In genomic region chr4:147969337-147969736, GRCm38 (mm10) we compare ENCODE assay signal across 37 mouse cellular contexts. TPM values are rescaled to one million over a fixed set of nuclear protein-coding genes. Genes with fewer than 3 reads are reported as not detected.
DNase-seq lines count a peak whose midpoint lies in the region; ATAC-seq and TF ChIP-seq lines count a peak whose summit lies in the region.
"Had no signal": no experiment of that assay in that cellular context is flagged by ENCODE, and none has a peak within 500 bp of the region (broad histone marks: within the 10 kb centered on the region; RNA-seq: fewer than 3 reads in every experiment).

No protein-coding gene starts in this region.

- H3K27me3 ChIP-seq in heart, embryonic 10.5 days (ENCODE audit: insufficient read depth, poor library complexity, severe bottlenecking): peaks cover 12% of the 10 kb centered on the region
- peaks cover 38% of the 10 kb centered on the region for H3K27me3 ChIP-seq in heart, embryonic 12.5 days (replicated peaks)
- H3K27me3 ChIP-seq in heart, postnatal 0 days (ENCODE audit: control insufficient read depth, insufficient read depth, low read length): no peaks in the 10 kb centered on the region
- H3K27me3 ChIP-seq in kidney, embryonic 14.5 days (ENCODE audit: control insufficient read depth, insufficient read depth, low read length): no peaks in the 10 kb centered on the region
- no peaks in the 10 kb centered on the region for H3K27me3 ChIP-seq in cerebellum, adult 2 months (ENCODE audit: control insufficient read depth, insufficient read depth, low read length)
- H3K27me3 ChIP-seq: embryonic facial prominence, embryonic 12.5 days; hindbrain, embryonic 15.5 days; kidney, embryonic 15.5 days; limb, embryonic 13.5 days; neural tube, embryonic 15.5 days had no signal

- no peak overlapping the region for H3K9ac ChIP-seq in heart, embryonic 12.5 days
- peak overlapping the region; percentile 39; the same call in 1 of the 2 replicates for H3K9ac ChIP-seq in heart, postnatal 0 days (replicated peaks; ENCODE audit: low read depth, low read length)
- no peak overlapping the region for H3K9ac ChIP-seq in kidney, embryonic 14.5 days (ENCODE audit: low read depth, low read length)
- H3K9ac ChIP-seq: embryonic facial prominence, embryonic 12.5 days; hindbrain, embryonic 15.5 days; kidney, embryonic 15.5 days; limb, embryonic 13.5 days; liver, embryonic 14.5 days; lung, embryonic 14.5 days; midbrain, embryonic 15.5 days; neural tube, embryonic 15.5 days had no signal

- TF ChIP-seq EP300 in heart, postnatal 0 days (IDR thresholded peaks at IDR 0.05; ENCODE audit: low read depth): peak; percentile 66; the same call in 1 of the 2 replicates

- peak; percentile 77 for ATAC-seq in heart, embryonic 12.5 days (ENCODE audit: insufficient number of reproducible peaks, low FRiP score)
- peak; percentile 88 for ATAC-seq in heart, postnatal 0 days (ENCODE audit: insufficient read depth, low read depth)
- no peak for ATAC-seq in kidney, embryonic 14.5 days (ENCODE audit: low FRiP score, low TSS enrichment)
- ATAC-seq: forebrain, embryonic 14.5 days; inflammation-experienced regulatory T-cells, adult 6 months; midbrain, embryonic 15.5 days had no signal

- peaks cover 33% of the 10 kb centered on the region for H3K4me1 ChIP-seq in heart, embryonic 10.5 days
- peaks cover 37% of the 10 kb centered on the region for H3K4me1 ChIP-seq in heart, embryonic 12.5 days (replicated peaks)
- peaks cover 24% of the 10 kb centered on the region; the same call in 1 of the 2 replicates for H3K4me1 ChIP-seq in heart, postnatal 0 days (ENCODE audit: control insufficient read depth, insufficient read depth)
- no peaks in the 10 kb centered on the region for H3K4me1 ChIP-seq in kidney, embryonic 14.5 days (ENCODE audit: control insufficient read depth, insufficient read depth, low read length)
- no peaks in the 10 kb centered on the region for H3K4me1 ChIP-seq in cerebellum, adult 2 months (ENCODE audit: control insufficient read depth, insufficient read depth, low read length)
- H3K4me1 ChIP-seq: embryonic facial prominence, embryonic 12.5 days; hindbrain, embryonic 15.5 days; kidney, embryonic 15.5 days; limb, embryonic 13.5 days; midbrain, embryonic 10.5 days; midbrain, embryonic 15.5 days; neural tube, embryonic 15.5 days had no signal

- intact Hi-C loops in heart, postnatal 36 days (cut with DNase I): no loop called here

- peak; percentile 94 for DNase-seq in heart, embryonic 10.5 days (ENCODE audit: low spot score)
- no peak for DNase-seq in heart, postnatal 36 days
- DNase-seq in heart, postnatal 0 days (ENCODE audit: low spot score): peak; percentile 90
- DNase-seq in adrenal gland, postnatal 36 days: no peak
- DNase-seq in cerebellum, adult 2 months: no peak
- DNase-seq: adrenal gland, adult 8-10 months; cerebellum, adult 9-10 months; embryo, embryonic 11 days; gastrocnemius, adult 2 months; gastrocnemius, postnatal 36 days; kidney, adult 11 months; lung, embryonic 14.5 days; retina, postnatal 1 day; right cerebral cortex, postnatal 14 days; thymus, postnatal 14 days had no signal

- 6% methylated on average over 9 of the region's 9 CpGs for WGBS in heart, embryonic 10.5 days
- WGBS in heart, embryonic 12.5 days: 6% methylated on average over 9 of the region's 9 CpGs
- WGBS in heart, postnatal 0 days: 5% methylated on average over 9 of the region's 9 CpGs
- 61% methylated on average over 9 of the region's 9 CpGs for WGBS in kidney, embryonic 14.5 days
- 23% methylated on average over 9 of the region's 9 CpGs for WGBS in cerebellum, adult 2 months

- no peak for TF ChIP-seq CTCF in heart, postnatal 0 days (IDR thresholded peaks at IDR 0.05; ENCODE audit: low read depth)
- TF ChIP-seq CTCF in cerebellum, adult 2 months (IDR thresholded peaks at IDR 0.05; ENCODE audit: borderline replicate concordance, insufficient read depth, low read depth, low read length): no peak

- no peak for TF ChIP-seq POLR2A in cerebellum, adult 2 months (IDR thresholded peaks at IDR 0.05; ENCODE audit: borderline replicate concordance, insufficient read depth, low read length)

- H3K4me2 ChIP-seq in heart, embryonic 12.5 days: peak overlapping the region; percentile 59
- peak overlapping the region; percentile 50 for H3K4me2 ChIP-seq in heart, postnatal 0 days (ENCODE audit: low read depth, low read length)
- H3K4me2 ChIP-seq in kidney, embryonic 14.5 days (replicated peaks; ENCODE audit: low read depth, low read length): no peak overlapping the region
- H3K4me2 ChIP-seq: embryonic facial prominence, embryonic 12.5 days; hindbrain, embryonic 15.5 days; kidney, embryonic 15.5 days; limb, embryonic 13.5 days; lung, embryonic 14.5 days; midbrain, embryonic 15.5 days; neural tube, embryonic 15.5 days had no signal

- peak overlapping the region; percentile 80 for H3K27ac ChIP-seq in heart, embryonic 10.5 days
- peak overlapping the region; percentile 88 for H3K27ac ChIP-seq in heart, embryonic 12.5 days (ENCODE audit: poor library complexity, severe bottlenecking)
- H3K27ac ChIP-seq in heart, postnatal 0 days (ENCODE audit: low read depth): peak overlapping the region; percentile 94
- no peak overlapping the region for H3K27ac ChIP-seq in kidney, embryonic 14.5 days (ENCODE audit: low read depth, low read length)
- no peak overlapping the region for H3K27ac ChIP-seq in cerebellum, adult 2 months (ENCODE audit: insufficient read depth, low read length)
- H3K27ac ChIP-seq: embryonic facial prominence, embryonic 12.5 days; gastrocnemius, adult 2 months; hindbrain, embryonic 15.5 days; kidney, embryonic 15.5 days; left cerebral cortex, adult 2 months; limb, embryonic 13.5 days; liver, embryonic 14.5 days; midbrain, embryonic 10.5 days; midbrain, embryonic 15.5 days; neural tube, embryonic 15.5 days had no signal

- no peaks in the 10 kb centered on the region for H3K36me3 ChIP-seq in heart, embryonic 10.5 days
- no peaks in the 10 kb centered on the region for H3K36me3 ChIP-seq in heart, embryonic 12.5 days
- no peaks in the 10 kb centered on the region for H3K36me3 ChIP-seq in heart, postnatal 0 days (replicated peaks; ENCODE audit: control insufficient read depth, insufficient read depth, low read length)
- H3K36me3 ChIP-seq in kidney, embryonic 14.5 days (ENCODE audit: control insufficient read depth, insufficient read depth, low read length): no peaks in the 10 kb centered on the region
- H3K36me3 ChIP-seq: embryonic facial prominence, embryonic 12.5 days; hindbrain, embryonic 15.5 days; kidney, embryonic 15.5 days; limb, embryonic 13.5 days; midbrain, embryonic 10.5 days; midbrain, embryonic 15.5 days; neural tube, embryonic 15.5 days had no signal

- no peaks in the 10 kb centered on the region for H3K9me3 ChIP-seq in heart, embryonic 10.5 days
- H3K9me3 ChIP-seq in heart, embryonic 12.5 days (replicated peaks): no peaks in the 10 kb centered on the region
- no peaks in the 10 kb centered on the region for H3K9me3 ChIP-seq in heart, postnatal 0 days (replicated peaks; ENCODE audit: control insufficient read depth, low read length)
- H3K9me3 ChIP-seq in kidney, embryonic 14.5 days (ENCODE audit: control insufficient read depth, low read length): no peaks in the 10 kb centered on the region
- H3K9me3 ChIP-seq: embryonic facial prominence, embryonic 12.5 days; hindbrain, embryonic 15.5 days; kidney, embryonic 15.5 days; limb, embryonic 13.5 days; midbrain, embryonic 10.5 days; midbrain, embryonic 15.5 days; neural tube, embryonic 15.5 days had no signal

- H3K4me3 ChIP-seq in heart, embryonic 10.5 days: peak overlapping the region; percentile 41
- 0 out of 2 replicates have a peak overlapping the region, but pooled peaks have one; percentile 0 for H3K4me3 ChIP-seq in heart, embryonic 12.5 days
- peak overlapping the region; percentile 13; the same call in 1 of the 2 replicates for H3K4me3 ChIP-seq in heart, postnatal 0 days (ENCODE audit: low read depth, low read length)
- no peak overlapping the region for H3K4me3 ChIP-seq in kidney, embryonic 14.5 days (ENCODE audit: low read length)
- H3K4me3 ChIP-seq in cerebellum, adult 2 months (replicated peaks; ENCODE audit: insufficient read depth, low read depth, low read length): no peak overlapping the region
- H3K4me3 ChIP-seq: embryonic facial prominence, embryonic 12.5 days; gastrocnemius, adult 2 months; hindbrain, embryonic 15.5 days; kidney, embryonic 15.5 days; left cerebral cortex, adult 2 months; limb, embryonic 13.5 days; midbrain, embryonic 10.5 days; midbrain, embryonic 15.5 days; neural tube, embryonic 15.5 days had no signal

RNA-seq across cellular contexts. Expression of gene Nppb, which starts 16.3 kb away (rescaled TPM):
- polyA plus RNA-seq in heart, embryonic 10.5 days (2016; fragmentation: Nextera tagmentation; extraction: Ambion mirVana): 124 and 308 TPM in 2 replicates
- 100 to 1,000 TPM in 1 of 2 experiments, 10 to 100 TPM in 1; 93.0 to 227 TPM for total RNA-seq in heart, postnatal 36 days (2021)
- 276 and 282 TPM in 2 replicates for polyA plus RNA-seq in heart, embryonic 12.5 days (2016; fragmentation: Nextera tagmentation; extraction: Ambion mirVana)
- total RNA-seq in heart, postnatal 0 days (2014; rRNA removed; ENCODE audit: low replicate concordance): 831 and 1,183 TPM in 2 replicates
- 188 and 473 TPM in 2 replicates for polyA plus RNA-seq in heart, postnatal 0 days (2015; fragmentation: Nextera tagmentation; extraction: Ambion mirVana)
- polyA plus RNA-seq in kidney, embryonic 14.5 days (2014; fragmentation: Nextera tagmentation; extraction: Ambion mirVana): not detected in 2 replicates
- total RNA-seq in adrenal gland, postnatal 36 days (2021): 1 to 10 TPM in 1 of 2 experiments, not detected in 1; 2.9 TPM
- polyA plus RNA-seq in cerebellum, adult 2 months (2012; rRNA removed): 0.15 TPM in 1 of 2 replicates, not detected in the other
- total RNA-seq: gastrocnemius, adult 2 months; gastrocnemius, postnatal 36 days; hematopoietic stem cell, adult 5-6 weeks; layer of hippocampus, adult 18-20 months; layer of hippocampus, postnatal 14 days; left cerebral cortex, adult 2 months; left cerebral cortex, postnatal 25 days; megakaryocyte progenitor cell, adult 5-6 weeks had no signal
- polyA plus RNA-seq: embryonic facial prominence, embryonic 12.5 days; forebrain, embryonic 14.5 days; inflammation-experienced regulatory T-cells, adult 6 months; kidney, embryonic 15.5 days; limb, embryonic 13.5 days; liver, embryonic 14.5 days; lung, embryonic 14.5 days; midbrain, embryonic 10.5 days; midbrain, embryonic 15.5 days; small intestine, adult 2 months; stomach, embryonic 14.5 days; testis, adult 2 months; urinary bladder, adult 2 months had no signal

RNA-seq across cellular contexts. Expression of gene 2510039O18Rik, which starts 28.6 kb away (rescaled TPM):
- polyA plus RNA-seq in heart, embryonic 10.5 days (2016; fragmentation: Nextera tagmentation; extraction: Ambion mirVana): 13.6 and 18.5 TPM in 2 replicates
- 10 to 100 TPM; 37.2 to 41.2 TPM for total RNA-seq in heart, postnatal 36 days (2021)
- polyA plus RNA-seq in heart, embryonic 12.5 days (2016; fragmentation: Nextera tagmentation; extraction: Ambion mirVana): 24.6 and 24.9 TPM in 2 replicates
- total RNA-seq in heart, postnatal 0 days (2014; rRNA removed; ENCODE audit: low replicate concordance): 76.2 and 82.2 TPM in 2 replicates
- 8.9 and 10.4 TPM in 2 replicates for polyA plus RNA-seq in heart, postnatal 0 days (2015; fragmentation: Nextera tagmentation; extraction: Ambion mirVana)
- 19.0 and 22.1 TPM in 2 replicates for polyA plus RNA-seq in kidney, embryonic 14.5 days (2014; fragmentation: Nextera tagmentation; extraction: Ambion mirVana)
- 10 to 100 TPM; 48.1 to 51.0 TPM for total RNA-seq in adrenal gland, postnatal 36 days (2021)
- 34.1 and 34.5 TPM in 2 replicates for polyA plus RNA-seq in cerebellum, adult 2 months (2012; rRNA removed)

RNA-seq across cellular contexts. Expression of gene Nppa, which starts 31.2 kb away (rescaled TPM):
- 2,404 and 4,482 TPM in 2 replicates for polyA plus RNA-seq in heart, embryonic 10.5 days (2016; fragmentation: Nextera tagmentation; extraction: Ambion mirVana)
- 1,000 to 10,000 TPM; 1,742 to 1,804 TPM for total RNA-seq in heart, postnatal 36 days (2021)
- polyA plus RNA-seq in heart, embryonic 12.5 days (2016; fragmentation: Nextera tagmentation; extraction: Ambion mirVana): 5,688 and 5,948 TPM in 2 replicates
- total RNA-seq in heart, postnatal 0 days (2014; rRNA removed; ENCODE audit: low replicate concordance): 2,556 and 3,370 TPM in 2 replicates
- 9,636 and 10,119 TPM in 2 replicates for polyA plus RNA-seq in heart, postnatal 0 days (2015; fragmentation: Nextera tagmentation; extraction: Ambion mirVana)
- 0.45 TPM in 1 of 2 replicates, not detected in the other for polyA plus RNA-seq in kidney, embryonic 14.5 days (2014; fragmentation: Nextera tagmentation; extraction: Ambion mirVana)
- total RNA-seq in adrenal gland, postnatal 36 days (2021): not detected
- 0.13 TPM in 1 of 2 replicates, not detected in the other for polyA plus RNA-seq in cerebellum, adult 2 months (2012; rRNA removed)
- total RNA-seq: adrenal gland, adult 8-10 months; gastrocnemius, adult 2 months; gastrocnemius, postnatal 36 days; hematopoietic stem cell, adult 5-6 weeks; layer of hippocampus, adult 18-20 months; left cerebral cortex, adult 2 months; megakaryocyte progenitor cell, adult 5-6 weeks had no signal
- polyA plus RNA-seq: inflammation-experienced regulatory T-cells, adult 6 months; limb, embryonic 13.5 days; liver, embryonic 14.5 days; lung, embryonic 14.5 days; small intestine, adult 2 months; testis, adult 2 months had no signal

RNA-seq across cellular contexts. Expression of gene Plod1, which starts 32.8 kb away (rescaled TPM):
- polyA plus RNA-seq in heart, embryonic 10.5 days (2016; fragmentation: Nextera tagmentation; extraction: Ambion mirVana): 40.8 and 44.9 TPM in 2 replicates
- 10 to 100 TPM; 71.3 to 89.9 TPM for total RNA-seq in heart, postnatal 36 days (2021)
- polyA plus RNA-seq in heart, embryonic 12.5 days (2016; fragmentation: Nextera tagmentation; extraction: Ambion mirVana): 46.9 and 49.6 TPM in 2 replicates
- total RNA-seq in heart, postnatal 0 days (2014; rRNA removed; ENCODE audit: low replicate concordance): 84.0 and 107 TPM in 2 replicates
- polyA plus RNA-seq in heart, postnatal 0 days (2015; fragmentation: Nextera tagmentation; extraction: Ambion mirVana): 48.9 and 55.6 TPM in 2 replicates
- 28.5 and 40.7 TPM in 2 replicates for polyA plus RNA-seq in kidney, embryonic 14.5 days (2014; fragmentation: Nextera tagmentation; extraction: Ambion mirVana)
- total RNA-seq in adrenal gland, postnatal 36 days (2021): 10 to 100 TPM; 35.1 to 47.1 TPM
- 33.0 and 36.0 TPM in 2 replicates for polyA plus RNA-seq in cerebellum, adult 2 months (2012; rRNA removed)

Comparison
In these comparisons a context has a peak if more than half of its experiments do, and no peak if none do; other contexts are left out.
1. DNase-seq: peak in heart, embryonic 10.5 days (single experiment) and heart, postnatal 0 days (single experiment); none in heart, postnatal 36 days (0 of 2), adrenal gland, postnatal 36 days (0 of 2) and cerebellum, adult 2 months (0 of 2).
2. H3K27ac ChIP-seq: peak in heart, embryonic 10.5 days (single experiment), heart, embryonic 12.5 days (single experiment) and heart, postnatal 0 days (single experiment); none in kidney, embryonic 14.5 days (single experiment) and cerebellum, adult 2 months (single experiment).
3. H3K4me3 ChIP-seq: peak in heart, embryonic 10.5 days (single experiment), heart, embryonic 12.5 days (single experiment) and heart, postnatal 0 days (single experiment); none in kidney, embryonic 14.5 days (single experiment) and cerebellum, adult 2 months (single experiment).
4. RNA of gene Nppb, which starts 16.3 kb away (polyA plus RNA-seq): 188 to 473 TPM in heart, postnatal 0 days, 276 to 282 TPM in heart, embryonic 12.5 days and 124 to 308 TPM in heart, embryonic 10.5 days; 0.15 TPM in cerebellum, adult 2 months and not detected in kidney, embryonic 14.5 days; every median in the first group is over 100 times any median in the second.
5. RNA of gene Nppa, which starts 31.2 kb away (polyA plus RNA-seq): 9,636 to 10,119 TPM in heart, postnatal 0 days, 5,688 to 5,948 TPM in heart, embryonic 12.5 days and 2,404 to 4,482 TPM in heart, embryonic 10.5 days; 0.45 TPM in kidney, embryonic 14.5 days and 0.13 TPM in cerebellum, adult 2 months; every median in the first group is over 1,000 times any median in the second.